Mouse (Mus musculus): ENCODE results near the gene Syt6. TPM values are rescaled to one million over a fixed set of nuclear protein-coding genes. Genes with fewer than 3 reads are reported as not detected.

Gene Syt6
- polyA plus RNA-seq, 1 experiment from 2014 or later = 9.3 TPM

DNA sequence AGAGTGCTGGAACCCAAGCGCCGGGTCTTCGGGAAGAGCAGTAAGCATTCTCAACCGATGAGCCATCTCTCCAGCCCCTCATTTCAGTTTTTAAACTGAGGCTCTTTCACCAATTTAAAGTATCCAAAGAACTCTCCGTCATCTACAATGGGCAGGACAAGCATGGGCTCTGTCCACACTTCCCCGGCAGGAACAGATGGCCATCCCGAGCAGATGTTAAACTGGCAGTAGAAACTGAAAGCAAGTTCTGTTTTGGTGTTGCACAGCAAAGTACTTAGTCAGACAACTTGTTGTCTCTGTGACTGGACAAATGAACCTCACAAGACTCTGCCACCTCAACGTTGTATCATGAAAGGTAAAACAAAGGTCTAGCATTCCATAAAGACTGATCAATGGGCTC lies 86.7 kb downstream of the Syt6 start:
- ATAC-seq (ENCODE audit: low read depth) = no peak
- H3K4me3 ChIP-seq = no peak overlapping the region
- H3K9me3 ChIP-seq = no peaks in the 10 kb centered on the region
- H3K9ac ChIP-seq = no peak overlapping the region
- H3K27me3 ChIP-seq = no peaks in the 10 kb centered on the region
- no peak overlapping the region for H3K27ac ChIP-seq (replicated peaks)
- no peaks in the 10 kb centered on the region for H3K36me3 ChIP-seq
- WGBS = 84% methylated on average over 8 of the region's 8 CpGs
- no peak overlapping the region for H3K4me2 ChIP-seq
- peaks cover 16% of the 10 kb centered on the region; the same call in 1 of the 2 replicates for H3K4me1 ChIP-seq (replicated peaks)

GRCm38 (mm10) chr3:103663385-103663784 lies 88.4 kb downstream of the Syt6 start:
- 98% methylated on average over 3 of the region's 3 CpGs for WGBS
- no peaks in the 10 kb centered on the region for H3K36me3 ChIP-seq
- H3K4me2 ChIP-seq = no peak overlapping the region
- no peak overlapping the region for H3K4me3 ChIP-seq
- peaks cover 4% of the 10 kb centered on the region; the same call in 1 of the 2 replicates for H3K4me1 ChIP-seq (replicated peaks)
- no peak overlapping the region for H3K9ac ChIP-seq
- H3K9me3 ChIP-seq = no peaks in the 10 kb centered on the region
- H3K27ac ChIP-seq (replicated peaks) = no peak overlapping the region
- H3K27me3 ChIP-seq = no peaks in the 10 kb centered on the region
- ATAC-seq (ENCODE audit: low read depth) = no peak

DNA sequence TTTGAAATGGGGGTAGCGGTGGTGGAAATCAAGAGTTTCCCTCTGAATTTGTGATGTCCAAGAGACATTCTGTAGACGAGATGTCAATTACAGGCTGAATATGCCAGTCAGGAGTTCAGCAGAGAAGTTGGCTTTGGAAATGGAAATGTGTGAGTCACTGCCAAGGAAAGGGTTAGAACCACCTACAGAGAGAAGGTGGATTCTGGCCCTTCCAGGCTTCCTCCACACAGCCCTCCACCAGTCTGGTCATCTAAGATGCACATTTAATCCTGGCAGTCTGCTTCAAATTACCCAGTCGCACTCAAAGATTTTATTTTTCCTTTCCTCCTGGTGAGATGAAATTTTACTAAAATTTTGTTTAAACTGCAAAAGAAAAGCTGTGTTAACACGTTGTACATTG lies 97.1 kb downstream of the Syt6 start:
- H3K9me3 ChIP-seq = no peaks in the 10 kb centered on the region
- WGBS = 83% methylated on average over 4 of the region's 4 CpGs
- no peak overlapping the region for H3K4me2 ChIP-seq
- H3K36me3 ChIP-seq = no peaks in the 10 kb centered on the region
- no peak for ATAC-seq (ENCODE audit: low read depth)
- peaks cover 5% of the 10 kb centered on the region; the same call in 1 of the 2 replicates for H3K4me1 ChIP-seq (replicated peaks)
- H3K9ac ChIP-seq = no peak overlapping the region
- H3K27ac ChIP-seq (replicated peaks) = no peak overlapping the region
- H3K4me3 ChIP-seq = no peak overlapping the region
- no peaks in the 10 kb centered on the region for H3K27me3 ChIP-seq

DNA sequence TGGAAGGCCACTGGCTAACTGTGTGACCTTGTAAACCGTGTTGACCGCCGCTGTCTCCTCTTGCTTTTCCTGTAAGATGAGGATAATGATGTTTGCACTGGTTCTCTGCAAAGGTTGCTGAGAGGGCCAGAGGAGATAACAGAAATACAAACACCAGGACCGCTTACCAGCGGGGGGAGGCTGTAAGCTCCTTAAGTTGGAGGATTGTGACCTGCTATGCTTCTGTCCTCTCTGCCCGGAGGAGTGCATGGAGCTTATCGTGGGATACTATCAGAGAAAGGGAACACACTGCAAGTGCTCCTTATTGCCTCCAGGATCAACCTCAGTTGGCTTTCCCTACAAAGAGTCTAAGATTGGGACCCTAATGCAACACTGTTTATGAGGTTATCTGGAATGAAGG lies 97.7 kb downstream of the Syt6 start:
- Histone ChIP-seq H3K27ac (replicated peaks) (no peak overlapping the region), H3K27me3 (no peaks in the 10 kb centered on the region), H3K9ac (no peak overlapping the region), H3K4me2 (no peak overlapping the region), H3K9me3 (no peaks in the 10 kb centered on the region), H3K36me3 (no peaks in the 10 kb centered on the region), H3K4me3 (no peak overlapping the region), H3K4me1 (replicated peaks) (peaks cover 5% of the 10 kb centered on the region; the same call in 1 of the 2 replicates)
- WGBS = 84% methylated on average over 7 of the region's 7 CpGs
- ATAC-seq (ENCODE audit: low read depth) = no peak

- Histone ChIP-seq H3K9ac (no peak overlapping the region), H3K36me3 (no peaks in the 10 kb centered on the region), H3K4me1 (replicated peaks) (peaks cover 24% of the 10 kb centered on the region), H3K4me2 (no peak overlapping the region), H3K27me3 (no peaks in the 10 kb centered on the region), H3K9me3 (no peaks in the 10 kb centered on the region), H3K27ac (replicated peaks) (no peak overlapping the region), H3K4me3 (no peak overlapping the region)
- WGBS = 19% methylated on average over 6 of the region's 6 CpGs
- no peak for ATAC-seq (ENCODE audit: low read depth)
These were observed 103.8 kb downstream of the Syt6 start for GRCm38 (mm10) chr3:103678811-103679210.

DNA sequence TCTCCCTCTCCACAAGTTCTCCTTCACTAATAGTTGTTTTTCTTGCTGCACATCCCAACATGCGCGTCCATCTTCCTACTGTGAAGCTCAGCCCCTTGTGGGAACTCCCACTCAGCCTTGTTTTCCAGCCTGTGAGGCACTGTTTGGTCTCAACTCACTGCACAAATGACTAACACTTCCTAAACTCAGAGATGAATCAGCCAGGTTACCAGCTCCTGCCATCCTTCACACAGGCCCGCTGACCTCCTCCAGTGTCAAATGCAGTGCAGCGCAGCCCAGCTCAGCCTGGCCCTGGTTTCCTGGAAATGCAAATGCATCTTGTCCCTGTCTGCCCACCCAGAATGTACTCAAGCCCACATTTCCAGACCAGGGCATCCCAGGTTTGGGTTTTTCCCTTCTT lies 107.4 kb downstream of the Syt6 start:
- H3K9me3 ChIP-seq = no peaks in the 10 kb centered on the region
- no peak overlapping the region for H3K27ac ChIP-seq (replicated peaks)
- H3K4me1 ChIP-seq (replicated peaks) = peaks cover 30% of the 10 kb centered on the region
- H3K36me3 ChIP-seq = no peaks in the 10 kb centered on the region
- ATAC-seq (ENCODE audit: low read depth) = no peak
- H3K9ac ChIP-seq = no peak overlapping the region
- 50% methylated on average over 4 of the region's 4 CpGs for WGBS
- H3K4me3 ChIP-seq = no peak overlapping the region
- no peak overlapping the region for H3K4me2 ChIP-seq
- 0 out of 2 replicates have a peak, but pooled peaks cover 4% of the 10 kb centered on the region for H3K27me3 ChIP-seq

- peaks cover 30% of the 10 kb centered on the region for H3K4me1 ChIP-seq (replicated peaks)
- peak overlapping the region; percentile 24; the same call in 1 of the 2 replicates for H3K27ac ChIP-seq (replicated peaks)
- H3K4me3 ChIP-seq = peak overlapping the region; percentile 18
- H3K9ac ChIP-seq = peak overlapping the region; percentile 10; the same call in 1 of the 2 replicates
- peak; percentile 62 for ATAC-seq (ENCODE audit: low read depth)
- H3K9me3 ChIP-seq = no peaks in the 10 kb centered on the region
- no peaks in the 10 kb centered on the region for H3K36me3 ChIP-seq
- H3K4me2 ChIP-seq = peak overlapping the region; percentile 46
- 0 out of 2 replicates have a peak, but pooled peaks cover 4% of the 10 kb centered on the region for H3K27me3 ChIP-seq
- WGBS = 1% methylated on average over 21 of the region's 21 CpGs
These were observed 108.4 kb downstream of the Syt6 start for GRCm38 (mm10) chr3:103683234-103683965.

DNA sequence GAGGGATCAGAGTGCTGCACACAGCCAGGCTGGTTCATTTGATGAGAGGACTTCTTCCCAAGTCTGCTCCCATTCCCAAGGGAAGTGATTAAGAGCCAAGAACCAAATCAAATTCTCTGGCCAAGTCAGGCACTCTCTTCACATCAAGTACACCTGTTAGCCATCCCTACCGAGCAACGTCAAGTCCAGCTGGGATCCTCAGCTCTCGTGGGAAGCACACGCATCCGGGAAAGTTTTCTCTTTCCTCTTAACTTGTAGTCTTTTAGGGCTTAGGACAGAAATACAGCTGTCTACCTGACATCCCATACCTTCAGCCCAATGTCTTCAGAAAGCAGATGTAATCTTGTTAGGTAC lies 108.9 kb downstream of the Syt6 start:
- H3K4me2 ChIP-seq = peak overlapping the region; percentile 46; the same call in 1 of the 2 replicates
- ATAC-seq (ENCODE audit: low read depth) = no peak
- no peak overlapping the region for H3K4me3 ChIP-seq
- H3K27me3 ChIP-seq = 0 out of 2 replicates have a peak, but pooled peaks cover 4% of the 10 kb centered on the region
- no peak overlapping the region for H3K27ac ChIP-seq (replicated peaks)
- WGBS = 38% methylated on average over 5 of the region's 5 CpGs
- H3K36me3 ChIP-seq = no peaks in the 10 kb centered on the region
- peak overlapping the region; percentile 10; the same call in 1 of the 2 replicates for H3K9ac ChIP-seq
- H3K9me3 ChIP-seq = no peaks in the 10 kb centered on the region
- peaks cover 25% of the 10 kb centered on the region for H3K4me1 ChIP-seq (replicated peaks)

DNA sequence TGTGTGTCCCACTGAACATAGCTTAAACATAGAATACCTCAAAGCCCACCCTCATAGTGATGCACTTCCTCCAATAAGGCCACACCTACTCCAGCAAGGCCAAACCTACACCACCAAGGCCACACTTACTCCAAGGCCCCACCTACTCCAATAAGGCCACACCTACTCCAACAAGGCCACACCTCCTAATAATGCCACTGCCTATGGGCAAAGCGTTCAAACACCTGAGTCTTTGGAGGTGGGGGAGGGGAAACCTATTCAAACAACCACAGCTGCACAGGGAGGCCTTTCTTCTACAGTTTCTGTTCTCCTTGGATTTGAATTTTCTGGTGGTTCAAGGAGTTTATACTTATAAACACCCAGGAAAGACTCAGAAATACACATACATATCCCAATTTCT lies 114.0 kb downstream of the Syt6 start:
- 79% methylated on average over 1 of the region's 1 CpGs for WGBS
- Histone ChIP-seq H3K4me2 (no peak overlapping the region), H3K27me3 (0 out of 2 replicates have a peak, but pooled peaks cover 4% of the 10 kb centered on the region), H3K36me3 (no peaks in the 10 kb centered on the region), H3K9me3 (no peaks in the 10 kb centered on the region), H3K9ac (no peak overlapping the region), H3K4me1 (replicated peaks) (peaks cover 4% of the 10 kb centered on the region), H3K27ac (replicated peaks) (no peak overlapping the region), H3K4me3 (no peak overlapping the region)
- no peak for ATAC-seq (ENCODE audit: low read depth)

GRCm38 (mm10) chr3:103690506-103690905 lies 115.5 kb downstream of the Syt6 start:
- no peak for ATAC-seq (ENCODE audit: low read depth)
- Histone ChIP-seq H3K4me2 (no peak overlapping the region), H3K27me3 (no peaks in the 10 kb centered on the region), H3K4me3 (no peak overlapping the region), H3K36me3 (no peaks in the 10 kb centered on the region), H3K9ac (no peak overlapping the region), H3K4me1 (replicated peaks) (no peaks in the 10 kb centered on the region), H3K27ac (replicated peaks) (no peak overlapping the region), H3K9me3 (no peaks in the 10 kb centered on the region)
- WGBS = 87% methylated on average over 3 of the region's 3 CpGs
